Mouse (Mus musculus) liver, postnatal 0 days (tissue): ENCODE results near the gene Srsf7. TPM values are rescaled to one million over a fixed set of nuclear protein-coding genes. Genes with fewer than 3 reads are reported as not detected.
A peak's percentile ranks its signal among the peaks of the same experiment; 100 is the strongest.

Experiments used
- ATAC-seq: fragments of 200-750 bp; cut with Nextera tagmentation; 2 replicates; pipeline ENCODE4 v1.8.0; 2017; ENCODE audit warnings: mild to moderate bottlenecking, moderate library complexity
- DNase-seq: peaks from one replicate; pipeline ENCODE4 v3.0.0-alpha.2; 2016
- H3K27ac ChIP-seq: fragments of 300-500 bp; sonication (generic); 2 replicates; pipeline ENCODE4 v1.5.1; 2014; ENCODE audit warnings: antibody characterized with exemption, moderate library complexity, mild to moderate bottlenecking, low read depth
- H3K27me3 ChIP-seq: fragments of 300-500 bp; sonication (generic); 2 replicates; pipeline ENCODE4 v1.6.1; 2014; ENCODE audit warnings: low read length, control low read depth, mixed read lengths; ENCODE audit not compliant: insufficient read depth
- H3K36me3 ChIP-seq: fragments of 300-500 bp; sonication (generic); replicated peaks from 2 replicates; pipeline ENCODE4 v1.6.1; 2014; ENCODE audit warnings: mild to moderate bottlenecking, control low read depth, low read length, moderate library complexity, mixed read lengths; ENCODE audit not compliant: insufficient read depth
- H3K4me1 ChIP-seq: fragments of 300-500 bp; sonication (generic); 2 replicates; pipeline ENCODE4 v1.6.1; 2014; ENCODE audit warnings: antibody characterized with exemption, mild to moderate bottlenecking, control low read depth; ENCODE audit not compliant: insufficient read depth
- H3K4me2 ChIP-seq: fragments of 300-500 bp; sonication (generic); 2 replicates; pipeline ENCODE4 v1.6.1; 2014; ENCODE audit warnings: low read depth, mild to moderate bottlenecking, low read length, moderate library complexity, mixed read lengths
- H3K4me3 ChIP-seq: fragments of 300-500 bp; sonication (generic); 2 replicates; pipeline ENCODE4 v1.5.1; 2014; ENCODE audit warnings: low read depth, low read length
- H3K9ac ChIP-seq: fragments of 300-500 bp; sonication (generic); replicated peaks from 2 replicates; pipeline ENCODE4 v1.6.1; 2014; ENCODE audit warnings: mild to moderate bottlenecking, moderate library complexity
- H3K9me3 ChIP-seq: fragments of 300-500 bp; sonication (generic); 2 replicates; pipeline ENCODE4 v1.6.1; 2016; ENCODE audit warnings: mild to moderate bottlenecking, control low read depth, low read length, mixed read lengths
- CTCF ChIP-seq: sonication (generic); IDR thresholded peaks from 2 replicates; pipeline ENCODE4 v1.5.1; 2016; ENCODE audit warnings: antibody characterized with exemption, low read depth
- EP300 ChIP-seq: IDR thresholded peaks from 2 replicates; pipeline ENCODE4 v1.6.1; 2016; ENCODE audit warnings: antibody characterized with exemption, low read depth, mild to moderate bottlenecking
- WGBS: fragments of 180-500 bp; shearing (Covaris S2); extraction: QIAGEN DNeasy Blood & Tissue Kit; methylation state at CpG from one replicate; pipeline ENCODE4 v1.1.7; 2014; ENCODE audit not compliant: insufficient replicate concordance; 5-methylcytosine and 5-hydroxymethylcytosine counted together
- polyA plus RNA-seq: library from polyadenylated mRNA; unstranded; fragments of >200 nt; fragmentation: Nextera tagmentation; extraction: Ambion mirVana; gene quantifications from 2 replicates; pipeline ENCODE4 v1.2.1, GENCODE M21; 2015

Gene Srsf7
- polyA plus RNA-seq, result 131 and 142 TPM in 2 replicates

DNA sequence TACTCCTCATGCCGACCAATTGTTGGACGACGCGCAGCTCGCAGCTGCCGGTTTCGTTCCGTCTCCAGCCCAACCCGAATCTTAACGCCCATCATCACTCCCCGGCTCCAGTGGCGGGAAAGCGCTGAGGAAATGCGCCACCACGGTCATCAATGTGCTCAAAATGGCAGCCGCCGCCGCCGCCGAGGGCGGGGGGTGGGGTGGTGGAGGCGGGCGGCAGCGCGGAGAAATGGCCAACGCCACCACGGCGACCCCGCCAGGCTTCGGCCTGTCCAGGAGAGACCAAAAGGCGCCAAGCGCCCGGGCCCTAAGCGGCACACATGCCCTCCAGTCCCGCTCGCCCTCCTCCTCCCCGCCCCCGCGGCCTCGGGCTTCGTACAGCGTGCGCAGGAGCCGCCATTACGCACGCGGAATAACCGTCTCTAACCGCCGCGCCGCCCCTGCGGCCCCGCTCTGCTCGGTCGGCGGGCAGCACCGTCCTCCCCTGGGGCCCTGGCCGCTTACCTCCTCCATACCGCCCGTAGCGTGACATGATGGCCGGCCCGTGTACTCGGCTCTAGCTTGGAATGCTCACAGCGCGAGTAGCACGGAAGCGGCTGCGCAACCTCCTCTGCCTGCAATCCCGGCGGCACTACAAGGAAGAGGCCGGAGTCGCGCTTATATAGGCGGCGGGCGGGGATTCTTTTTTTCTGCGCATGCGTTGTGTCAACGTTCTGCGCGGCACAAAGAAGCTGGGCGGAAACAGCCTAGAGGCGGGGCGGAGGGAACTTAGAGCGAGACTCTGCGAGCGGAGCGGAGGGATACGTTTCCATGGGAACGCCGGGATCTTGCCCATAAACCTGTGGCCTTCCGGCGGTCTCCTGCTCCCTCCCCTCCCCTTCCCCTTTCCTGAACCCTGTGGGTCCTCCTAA lies at the start of gene Srsf7, which contains the start of gene Ttc39d:
TSS of gene Srsf7 (minus strand) at position 637 of the 911 bp plus-strand sequence.
TSS of gene Ttc39d (plus strand) at position 790 of the 911 bp plus-strand sequence.
- Histone ChIP-seq H3K4me3 (peak within 1 kb of the TSS; percentile 92), H3K4me1 (peaks cover 10% of the 10 kb centered on the region), H3K9ac (peak within 1 kb of the TSS; percentile 92), H3K9me3 (no peaks in the 10 kb centered on the region), H3K27ac (peak within 1 kb of the TSS; percentile 95), H3K27me3 (no peaks in the 10 kb centered on the region), H3K36me3 (peaks cover 31% of the 10 kb centered on the region), H3K4me2 (peak within 1 kb of the TSS; percentile 87)
- under 1% methylated on average over 63 of the region's 95 CpGs for WGBS
- DNase-seq (peak; percentile 98), ATAC-seq (peak; percentile 89)
- peak; percentile 48; the same call in 1 of the 2 replicates for TF ChIP-seq EP300
- no peak for TF ChIP-seq CTCF

DNA sequence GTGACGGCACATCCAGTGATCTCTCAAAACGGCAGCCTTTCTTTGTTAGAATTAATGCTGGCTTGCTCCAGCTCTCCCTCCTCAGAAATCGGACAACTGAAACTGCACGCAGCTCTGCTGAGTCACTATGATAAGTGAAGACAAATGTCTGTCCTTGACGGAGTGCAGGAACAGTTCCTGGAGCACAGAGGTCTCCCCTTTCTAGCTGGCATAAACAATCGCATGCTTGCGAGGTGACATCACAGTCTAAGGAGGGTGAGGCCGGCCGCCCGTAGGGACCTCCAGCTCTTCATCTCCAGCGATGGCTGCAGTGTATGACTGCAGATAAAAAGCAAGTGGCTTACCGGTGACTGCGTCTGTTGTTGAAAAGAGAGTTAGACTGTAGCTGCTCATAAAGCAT lies 48.1 kb upstream of the Srsf7 start:
- peaks cover 63% of the 10 kb centered on the region for H3K36me3 ChIP-seq
- H3K4me2 ChIP-seq, result no peak overlapping the region
- no peak overlapping the region for H3K4me3 ChIP-seq
- no peaks in the 10 kb centered on the region for H3K27me3 ChIP-seq
- H3K9ac ChIP-seq, result no peak overlapping the region
- 61% methylated on average over 13 of the region's 13 CpGs for WGBS
- 0 out of 2 replicates have a peak overlapping the region, but pooled peaks have one; percentile 11 for H3K27ac ChIP-seq
- H3K4me1 ChIP-seq, result no peaks in the 10 kb centered on the region
- no peak for TF ChIP-seq CTCF
- TF ChIP-seq EP300, result peak; percentile 22; the same call in 1 of the 2 replicates
- peak; percentile 54; the same call in 1 of the 2 replicates for ATAC-seq
- no peaks in the 10 kb centered on the region for H3K9me3 ChIP-seq
- peak; percentile 25 for DNase-seq

DNA sequence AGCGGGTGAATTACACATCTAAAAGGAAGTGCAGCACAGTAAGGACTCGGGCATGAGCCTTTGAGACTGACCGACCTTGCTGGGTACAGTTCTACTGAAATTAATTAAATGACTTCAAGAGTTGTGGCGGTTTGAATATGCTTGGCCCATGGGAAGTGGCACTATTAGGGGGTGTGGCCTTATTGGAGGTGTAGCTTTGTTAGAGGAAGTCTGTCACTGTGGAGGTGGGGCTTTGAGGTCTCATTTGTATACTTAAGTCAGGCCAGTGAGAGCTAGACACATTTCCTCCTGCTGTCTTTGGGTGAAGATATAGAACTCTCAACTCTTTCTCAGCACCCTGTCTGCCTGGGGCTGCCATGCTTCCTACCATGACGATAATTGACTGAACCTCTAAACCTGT lies 47.3 kb upstream of the Srsf7 start:
- H3K36me3 ChIP-seq, result peaks cover 66% of the 10 kb centered on the region
- peak overlapping the region; percentile 11; the same call in 1 of the 2 replicates for H3K27ac ChIP-seq

DNA sequence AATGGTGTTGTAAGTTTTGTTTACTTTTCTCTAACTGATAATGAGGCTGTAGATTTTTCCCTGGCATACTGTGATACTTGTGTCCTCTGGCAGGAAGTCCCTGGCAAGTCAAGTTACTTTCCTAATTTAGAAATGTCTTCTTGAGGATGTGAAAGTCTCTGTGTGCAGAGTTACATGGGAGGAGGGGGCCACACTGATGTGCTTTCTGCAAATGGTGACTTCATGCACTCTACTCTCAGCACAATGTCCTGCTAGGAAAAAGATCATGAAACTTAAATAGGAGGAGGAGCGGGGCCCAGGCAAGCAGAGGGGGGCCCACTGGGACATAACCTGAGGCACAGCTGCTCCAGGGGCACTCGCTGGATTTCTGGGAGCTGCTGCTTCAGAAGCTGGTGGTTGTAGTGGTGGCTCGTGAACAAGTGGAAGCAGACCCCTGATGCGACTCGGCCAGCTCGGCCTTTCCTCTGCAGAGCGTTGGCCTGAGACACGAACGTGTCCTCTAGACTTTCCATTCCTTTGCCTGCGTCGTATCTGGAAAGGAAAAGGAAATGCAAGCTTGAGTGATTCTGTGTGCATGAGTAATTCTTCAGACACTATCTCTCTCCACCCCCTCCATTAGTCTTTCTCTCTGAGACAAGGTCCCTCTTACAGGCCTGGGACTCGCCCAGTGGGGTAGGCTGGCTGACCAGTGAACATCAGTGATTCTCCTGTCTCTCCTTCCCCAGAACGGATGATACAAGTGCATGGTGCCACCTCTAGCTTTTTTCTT lies 45.8 kb upstream of the Srsf7 start:
- no peaks in the 10 kb centered on the region for H3K27me3 ChIP-seq
- H3K4me3 ChIP-seq, result no peak overlapping the region
- peak overlapping the region; percentile 82 for H3K27ac ChIP-seq
- DNase-seq, result no peak
- TF ChIP-seq EP300, result no peak
- TF ChIP-seq CTCF, result no peak
- 0 out of 2 replicates have a peak overlapping the region, but pooled peaks have one; percentile 42 for H3K4me2 ChIP-seq
- H3K4me1 ChIP-seq, result no peaks in the 10 kb centered on the region
- no peak overlapping the region for H3K9ac ChIP-seq
- WGBS, result 64% methylated on average over 13 of the region's 13 CpGs
- peak; percentile 71 for ATAC-seq
- H3K9me3 ChIP-seq, result no peaks in the 10 kb centered on the region
- H3K36me3 ChIP-seq, result peaks cover 64% of the 10 kb centered on the region

More for the DNA sequence above, 47.3 kb upstream of the Srsf7 start:
- ATAC-seq (no peak), DNase-seq (no peak)
- no peaks in the 10 kb centered on the region for H3K27me3 ChIP-seq
- no peak overlapping the region for H3K4me2 ChIP-seq
- TF ChIP-seq EP300 (no peak), CTCF (no peak)
- no peak overlapping the region for H3K9ac ChIP-seq
- H3K4me3 ChIP-seq, result no peak overlapping the region
- H3K9me3 ChIP-seq, result no peaks in the 10 kb centered on the region
- H3K4me1 ChIP-seq, result no peaks in the 10 kb centered on the region
- WGBS, result 89% methylated on average over 5 of the region's 5 CpGs

DNA sequence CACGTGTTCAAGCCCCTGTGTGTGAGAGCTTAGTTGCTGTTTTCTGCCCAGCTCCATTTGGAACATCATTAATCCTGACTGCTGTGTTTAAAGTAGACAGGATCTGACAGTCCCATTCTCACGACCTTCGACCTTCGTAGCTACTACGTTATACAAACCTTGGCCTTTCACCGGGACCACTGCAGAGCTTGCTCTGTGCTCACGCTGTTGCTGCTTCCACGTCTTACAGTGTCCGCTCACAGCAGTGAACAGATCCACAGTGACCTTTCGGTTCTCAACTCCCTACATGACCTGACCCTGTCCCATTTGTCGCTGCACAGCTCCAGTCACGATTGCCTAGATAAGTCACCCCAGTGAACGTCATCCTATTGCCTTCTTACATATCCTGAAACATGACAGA lies 36.0 kb upstream of the Srsf7 start:
- no peak overlapping the region for H3K4me3 ChIP-seq
- no peaks in the 10 kb centered on the region for H3K27me3 ChIP-seq
- no peak for TF ChIP-seq EP300
- TF ChIP-seq CTCF, result no peak
- no peak overlapping the region for H3K9ac ChIP-seq
- H3K27ac ChIP-seq, result peak overlapping the region; percentile 3; the same call in 1 of the 2 replicates
- H3K36me3 ChIP-seq, result peaks cover 41% of the 10 kb centered on the region
- H3K9me3 ChIP-seq, result no peaks in the 10 kb centered on the region
- 0 out of 2 replicates have a peak, but pooled peaks cover 3% of the 10 kb centered on the region for H3K4me1 ChIP-seq
- peak; percentile 82 for ATAC-seq
- 65% methylated on average over 13 of the region's 13 CpGs for WGBS
- no peak for DNase-seq
- H3K4me2 ChIP-seq, result no peak overlapping the region
